Mouse (Mus musculus) hindbrain, embryonic 12.5 days (tissue): ENCODE data around the gene Fgfr3. TPM values are rescaled to one million over a fixed set of nuclear protein-coding genes. Genes with fewer than 3 reads are reported as not detected.

Experiments
- ATAC-seq: fragments of 200-750 bp; cut with Nextera tagmentation; 2 replicates; pipeline ENCODE4 v1.8.0; 2017; ENCODE audit warnings: moderate TSS enrichment; ENCODE audit not compliant: low FRiP score
- H3K27ac ChIP-seq: fragments of 300-500 bp; sonication (generic); 2 replicates; pipeline ENCODE4 v1.5.1; 2016; ENCODE audit warnings: mild to moderate bottlenecking
- H3K27me3 ChIP-seq: fragments of 300-500 bp; sonication (generic); 2 replicates; pipeline ENCODE4 v1.6.1; 2016; ENCODE audit warnings: mild to moderate bottlenecking
- H3K36me3 ChIP-seq: fragments of 300-500 bp; sonication (generic); 2 replicates; pipeline ENCODE4 v1.6.1; 2016; ENCODE audit warnings: mild to moderate bottlenecking
- H3K4me1 ChIP-seq: fragments of 300-500 bp; sonication (generic); 2 replicates; pipeline ENCODE4 v1.6.1; 2016
- H3K4me2 ChIP-seq: fragments of 300-500 bp; sonication (generic); replicated peaks from 2 replicates; pipeline ENCODE4 v1.6.1; 2016; ENCODE audit warnings: mild to moderate bottlenecking
- H3K4me3 ChIP-seq: fragments of 300-500 bp; sonication (generic); 2 replicates; pipeline ENCODE4 v1.5.1; 2016; ENCODE audit warnings: mild to moderate bottlenecking
- H3K9ac ChIP-seq: fragments of 300-500 bp; sonication (generic); 2 replicates; pipeline ENCODE4 v1.6.1; 2016; ENCODE audit warnings: mild to moderate bottlenecking, moderate library complexity
- H3K9me3 ChIP-seq: fragments of 300-500 bp; sonication (generic); replicated peaks from 2 replicates; pipeline ENCODE4 v1.6.1; 2016; ENCODE audit warnings: mild to moderate bottlenecking
- WGBS: fragments of 180-500 bp; shearing (Covaris S2); methylation state at CpG from one replicate; pipeline ENCODE4 v1.1.7; 2016; 5-methylcytosine and 5-hydroxymethylcytosine counted together
- polyA plus RNA-seq: library from polyadenylated mRNA; unstranded; fragments of >200 nt; fragmentation: Nextera tagmentation; extraction: Ambion mirVana; gene quantifications from 2 replicates; pipeline ENCODE4 v1.2.1, GENCODE M21; 2016

Fgfr3 gene
- polyA plus RNA-seq, 1 experiment from 2014 or later, result 68.4 TPM

- Histone ChIP-seq H3K27me3 (peaks cover 43% of the 10 kb centered on the region), H3K4me3 (no peak overlapping the region), H3K9ac (no peak overlapping the region), H3K36me3 (no peaks in the 10 kb centered on the region), H3K4me1 (peaks cover 66% of the 10 kb centered on the region), H3K4me2 (no peak overlapping the region), H3K9me3 (no peaks in the 10 kb centered on the region), H3K27ac (no peak overlapping the region)
- no peak for ATAC-seq
- WGBS, result 84% methylated on average over 11 of the region's 11 CpGs
Measured at GRCm38 (mm10) chr5:33701832-33702231, 19.6 kb upstream of the Fgfr3 start.

GRCm38 (mm10) chr5:33703999-33704398 is 17.5 kb upstream of the Fgfr3 start:
- peaks cover 56% of the 10 kb centered on the region for H3K4me1 ChIP-seq
- no peak overlapping the region for H3K9ac ChIP-seq
- peak; percentile 15; the same call in 1 of the 2 replicates for ATAC-seq
- no peak overlapping the region for H3K4me3 ChIP-seq
- H3K4me2 ChIP-seq, result no peak overlapping the region
- no peaks in the 10 kb centered on the region for H3K36me3 ChIP-seq
- no peaks in the 10 kb centered on the region for H3K9me3 ChIP-seq
- peaks cover 22% of the 10 kb centered on the region; the same call in 1 of the 2 replicates for H3K27me3 ChIP-seq
- peak overlapping the region; percentile 72; the same call in 1 of the 2 replicates for H3K27ac ChIP-seq
- WGBS, result 19% methylated on average over 8 of the region's 8 CpGs

GRCm38 (mm10) chr5:33704945-33705611 is 16.4 kb upstream of the Fgfr3 start:
- H3K4me3 ChIP-seq, result no peak overlapping the region
- no peak overlapping the region for H3K9ac ChIP-seq
- peak; percentile 92 for ATAC-seq
- 1% methylated on average over 11 of the region's 11 CpGs for WGBS
- peaks cover 49% of the 10 kb centered on the region for H3K4me1 ChIP-seq
- H3K36me3 ChIP-seq, result no peaks in the 10 kb centered on the region
- peaks cover 13% of the 10 kb centered on the region; the same call in 1 of the 2 replicates for H3K27me3 ChIP-seq
- H3K4me2 ChIP-seq, result peak overlapping the region; percentile 11; the same call in 1 of the 2 replicates
- peak overlapping the region; percentile 72 for H3K27ac ChIP-seq
- no peaks in the 10 kb centered on the region for H3K9me3 ChIP-seq

GRCm38 (mm10) chr5:33705612-33706349 is 15.7 kb upstream of the Fgfr3 start:
- WGBS, result 11% methylated on average over 9 of the region's 9 CpGs
- H3K27me3 ChIP-seq, result peaks cover 7% of the 10 kb centered on the region; the same call in 1 of the 2 replicates
- H3K4me2 ChIP-seq, result peak overlapping the region; percentile 11; the same call in 1 of the 2 replicates

GRCm38 (mm10) chr5:33706350-33706629 is 15.2 kb upstream of the Fgfr3 start:
- peaks cover 40% of the 10 kb centered on the region for H3K4me1 ChIP-seq
- no peak for ATAC-seq
- no peaks in the 10 kb centered on the region for H3K9me3 ChIP-seq
- no peaks in the 10 kb centered on the region for H3K36me3 ChIP-seq
- 84% methylated on average over 1 of the region's 1 CpGs for WGBS
- peaks cover 2% of the 10 kb centered on the region; the same call in 1 of the 2 replicates for H3K27me3 ChIP-seq
- peak overlapping the region; percentile 50 for H3K27ac ChIP-seq
- no peak overlapping the region for H3K4me3 ChIP-seq
- no peak overlapping the region for H3K9ac ChIP-seq
- no peak overlapping the region for H3K4me2 ChIP-seq

More at GRCm38 (mm10) chr5:33705612-33706349, 15.7 kb upstream of the Fgfr3 start:
- peak; percentile 44 for ATAC-seq
- Histone ChIP-seq H3K4me1 (peaks cover 42% of the 10 kb centered on the region), H3K4me3 (no peak overlapping the region), H3K27ac (peak overlapping the region; percentile 50), H3K9me3 (no peaks in the 10 kb centered on the region), H3K36me3 (no peaks in the 10 kb centered on the region), H3K9ac (no peak overlapping the region)

DNA sequence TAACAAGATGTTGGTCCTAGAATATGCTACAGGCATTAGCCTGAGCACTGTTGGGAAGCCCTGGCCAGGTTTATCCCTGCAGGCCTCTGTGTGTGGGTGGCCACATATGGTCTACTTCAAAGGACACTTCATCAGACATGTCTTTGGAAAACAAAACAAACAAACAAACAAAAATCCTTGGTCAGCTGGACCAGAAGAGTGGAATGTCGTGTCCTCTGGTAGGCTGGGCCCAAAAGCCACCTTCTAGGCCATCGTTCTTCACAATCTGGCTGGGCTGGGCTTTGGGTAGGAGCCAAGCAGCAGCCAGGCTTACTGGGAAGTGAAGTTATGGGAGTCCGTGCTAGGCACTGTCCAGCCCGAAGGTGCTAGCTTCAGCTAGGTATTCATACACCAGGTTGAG is 14.3 kb upstream of the Fgfr3 start:
- WGBS, result 59% methylated on average over 4 of the region's 4 CpGs
- Histone ChIP-seq H3K36me3 (no peaks in the 10 kb centered on the region), H3K9me3 (no peaks in the 10 kb centered on the region), H3K27ac (0 out of 2 replicates have a peak overlapping the region, but pooled peaks have one; percentile 50), H3K4me2 (no peak overlapping the region), H3K9ac (no peak overlapping the region), H3K4me1 (peaks cover 37% of the 10 kb centered on the region), H3K4me3 (no peak overlapping the region), H3K27me3 (no peaks in the 10 kb centered on the region; the same call in 1 of the 2 replicates)
- no peak for ATAC-seq

- no peak for ATAC-seq
- H3K36me3 ChIP-seq, result no peaks in the 10 kb centered on the region
- no peak overlapping the region for H3K9ac ChIP-seq
- H3K9me3 ChIP-seq, result no peaks in the 10 kb centered on the region
- 49% methylated on average over 2 of the region's 2 CpGs for WGBS
- H3K27me3 ChIP-seq, result peaks cover 13% of the 10 kb centered on the region; the same call in 1 of the 2 replicates
- H3K27ac ChIP-seq, result no peak overlapping the region
- H3K4me3 ChIP-seq, result no peak overlapping the region
- H3K4me2 ChIP-seq, result no peak overlapping the region
- H3K4me1 ChIP-seq, result peaks cover 34% of the 10 kb centered on the region
Measured at GRCm38 (mm10) chr5:33709037-33709436, 12.4 kb upstream of the Fgfr3 start.

- H3K4me3 ChIP-seq, result no peak overlapping the region
- H3K27ac ChIP-seq, result no peak overlapping the region
- H3K4me1 ChIP-seq, result 0 out of 2 replicates have a peak, but pooled peaks cover 1% of the 10 kb centered on the region
- 93% methylated on average over 2 of the region's 2 CpGs for WGBS
- H3K9ac ChIP-seq, result no peak overlapping the region
- peaks cover 25% of the 10 kb centered on the region; the same call in 1 of the 2 replicates for H3K27me3 ChIP-seq
- no peaks in the 10 kb centered on the region for H3K9me3 ChIP-seq
- H3K36me3 ChIP-seq, result no peaks in the 10 kb centered on the region
- no peak overlapping the region for H3K4me2 ChIP-seq
- no peak for ATAC-seq
Measured at GRCm38 (mm10) chr5:33712550-33712949, 8.9 kb upstream of the Fgfr3 start.

GRCm38 (mm10) chr5:33715182-33715581 is 6.3 kb upstream of the Fgfr3 start:
- Histone ChIP-seq H3K4me1 (0 out of 2 replicates have a peak, but pooled peaks cover 7% of the 10 kb centered on the region), H3K27ac (no peak overlapping the region), H3K4me3 (no peak overlapping the region), H3K36me3 (no peaks in the 10 kb centered on the region), H3K4me2 (no peak overlapping the region), H3K9me3 (no peaks in the 10 kb centered on the region), H3K27me3 (peaks cover 36% of the 10 kb centered on the region), H3K9ac (no peak overlapping the region)
- 32% methylated on average over 2 of the region's 2 CpGs for WGBS
- ATAC-seq, result no peak

- Histone ChIP-seq H3K27me3 (peaks cover 44% of the 10 kb centered on the region), H3K4me3 (no peak overlapping the region), H3K4me2 (no peak overlapping the region), H3K27ac (no peak overlapping the region), H3K9me3 (no peaks in the 10 kb centered on the region), H3K36me3 (no peaks in the 10 kb centered on the region), H3K9ac (no peak overlapping the region), H3K4me1 (peaks cover 20% of the 10 kb centered on the region)
- ATAC-seq, result no peak
- WGBS, result 74% methylated on average over 6 of the region's 6 CpGs
Measured at GRCm38 (mm10) chr5:33716467-33716866, 5.0 kb upstream of the Fgfr3 start.

DNA sequence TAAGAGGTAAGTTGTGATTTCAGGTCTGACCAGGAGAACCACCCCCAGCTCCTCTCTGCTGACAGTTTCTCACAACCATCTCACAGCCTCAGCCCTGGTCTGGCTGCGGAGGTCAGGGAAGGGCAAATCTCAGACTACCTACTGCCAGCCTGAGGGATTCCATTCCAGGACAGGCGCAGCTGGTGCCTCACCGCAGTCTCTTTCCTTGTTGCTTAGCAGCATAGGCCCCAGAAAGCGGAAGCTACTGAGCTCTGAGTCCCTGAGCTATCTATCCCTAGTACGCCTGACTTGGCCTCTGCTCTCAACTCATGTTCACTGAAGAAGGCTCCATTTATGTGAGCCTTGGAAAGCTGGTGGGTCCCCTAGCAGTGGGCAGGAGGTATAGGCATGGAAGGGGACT is 3.0 kb upstream of the Fgfr3 start:
- Histone ChIP-seq H3K27ac (no peak overlapping the region), H3K9me3 (no peaks in the 10 kb centered on the region), H3K9ac (no peak overlapping the region), H3K27me3 (peaks cover 37% of the 10 kb centered on the region), H3K36me3 (no peaks in the 10 kb centered on the region), H3K4me2 (no peak overlapping the region), H3K4me1 (peaks cover 37% of the 10 kb centered on the region), H3K4me3 (no peak overlapping the region)
- no peak for ATAC-seq
- 61% methylated on average over 5 of the region's 5 CpGs for WGBS

DNA sequence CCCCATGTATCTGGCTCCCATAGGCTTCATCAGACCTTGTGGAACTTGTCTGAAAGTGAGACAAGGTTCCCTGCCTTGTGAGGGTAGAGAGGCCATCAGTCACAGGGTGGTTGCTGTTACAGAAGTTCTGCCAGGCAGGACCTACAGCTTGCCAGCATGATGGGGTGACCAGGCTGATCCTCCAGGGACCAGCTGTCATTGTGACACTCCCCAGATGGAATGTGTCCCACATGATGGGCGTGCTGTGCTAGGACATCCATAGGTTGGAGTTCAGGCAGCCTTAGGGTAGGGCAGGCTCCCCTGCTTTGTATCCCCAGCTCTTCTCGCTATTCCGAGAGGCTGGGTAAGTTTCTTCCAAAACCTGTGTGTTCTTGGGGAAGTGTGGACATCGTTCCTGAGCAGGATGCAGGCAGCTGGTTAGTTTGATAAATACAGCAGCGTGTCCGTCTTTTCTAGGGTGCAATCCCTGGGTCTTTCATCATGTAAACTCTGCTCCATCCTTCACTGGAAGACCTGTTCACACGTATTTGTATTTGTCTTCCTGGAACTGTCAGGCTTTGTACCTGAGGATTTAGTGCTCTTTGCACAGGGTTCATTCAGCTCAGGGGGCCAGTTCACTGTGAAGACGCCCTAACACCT is 503 bp upstream of the Fgfr3 start:
- Histone ChIP-seq H3K36me3 (no peaks in the 10 kb centered on the region), H3K9ac (no peak overlapping the region; the same call in 1 of the 2 replicates), H3K27ac (peak overlapping the region; percentile 82), H3K27me3 (peaks cover 46% of the 10 kb centered on the region), H3K4me2 (peak overlapping the region; percentile 98), H3K4me1 (peaks cover 60% of the 10 kb centered on the region), H3K4me3 (peak overlapping the region; percentile 71), H3K9me3 (no peaks in the 10 kb centered on the region)
- WGBS, result 8% methylated on average over 8 of the region's 8 CpGs
- ATAC-seq, result no peak
